ENCODE assay signal across 8 mouse cellular contexts in genomic region chr9:109096251-109096661, GRCm38 (mm10). TPM values are rescaled to one million over a fixed set of nuclear protein-coding genes. Genes with fewer than 3 reads are reported as not detected.
DNase-seq lines count a peak whose midpoint lies in the region; ATAC-seq and TF ChIP-seq lines count a peak whose summit lies in the region.

No protein-coding gene starts in this region.

- intact Hi-C loops in heart, postnatal 10 days (cut with DNase I): no loop called here
- intact Hi-C loops in gastrocnemius, postnatal 36 days (cut with DNase I): no loop called here

- DNase-seq in adrenal gland, postnatal 10 days: peak; percentile 52
- no peak for DNase-seq in adrenal gland, postnatal 4 days (ENCODE audit: low spot score in 2 of 2)
- DNase-seq in lung, postnatal 14 days: no peak
- DNase-seq in heart, postnatal 10 days: peak; percentile 45 to 52
- DNase-seq in lung, postnatal 0 days (ENCODE audit: low spot score): peak; percentile 37
- no peak for DNase-seq in gastrocnemius, postnatal 36 days
- DNase-seq in thymus, postnatal 25 days: no peak

- H3K27ac ChIP-seq in lung, embryonic 16.5 days (ENCODE audit: low read length): peak overlapping the region; percentile 99
- H3K27ac ChIP-seq in lung, postnatal 0 days (ENCODE audit: low read length): peak overlapping the region; percentile 97

- peak overlapping the region; percentile 97 for H3K9ac ChIP-seq in lung, embryonic 16.5 days (ENCODE audit: low read length)
- peak overlapping the region; percentile 75 for H3K9ac ChIP-seq in lung, postnatal 0 days (replicated peaks; ENCODE audit: low read depth)

- H3K4me1 ChIP-seq in lung, embryonic 16.5 days (replicated peaks; ENCODE audit: control insufficient read depth, insufficient read depth, low read length): peaks cover 59% of the 10 kb centered on the region
- H3K4me1 ChIP-seq in lung, postnatal 0 days (ENCODE audit: insufficient read depth, low read depth, low read length): peaks cover 9% of the 10 kb centered on the region; the same call in 1 of the 2 replicates

- TF ChIP-seq EP300 in lung, postnatal 0 days (IDR thresholded peaks at IDR 0.05): no peak

- peaks cover 12% of the 10 kb centered on the region for H3K36me3 ChIP-seq in lung, embryonic 16.5 days (ENCODE audit: control insufficient read depth, insufficient read depth, low read length)
- H3K36me3 ChIP-seq in lung, postnatal 0 days (ENCODE audit: insufficient read depth, low read length): no peaks in the 10 kb centered on the region

- no peak for ATAC-seq in lung, embryonic 16.5 days (ENCODE audit: low read depth)
- ATAC-seq in lung, postnatal 0 days: no peak

- H3K4me3 ChIP-seq in lung, embryonic 16.5 days (ENCODE audit: low read length): peak overlapping the region; percentile 86
- peak overlapping the region; percentile 75 for H3K4me3 ChIP-seq in lung, postnatal 0 days (ENCODE audit: low read depth, low read length)

- H3K4me2 ChIP-seq in lung, embryonic 16.5 days (ENCODE audit: low read depth, low read length): peak overlapping the region; percentile 87
- H3K4me2 ChIP-seq in lung, postnatal 0 days (replicated peaks; ENCODE audit: low read depth, low read length): peak overlapping the region; percentile 74

- no peak for TF ChIP-seq CTCF in lung, postnatal 0 days (IDR thresholded peaks at IDR 0.05)

- 19% methylated on average over 9 of the region's 9 CpGs for WGBS in lung, embryonic 16.5 days
- WGBS in lung, postnatal 0 days: 22% methylated on average over 9 of the region's 9 CpGs

- no peaks in the 10 kb centered on the region for H3K9me3 ChIP-seq in lung, embryonic 16.5 days (ENCODE audit: control insufficient read depth, low read length)
- H3K9me3 ChIP-seq in lung, postnatal 0 days (ENCODE audit: low read length): no peaks in the 10 kb centered on the region

- no peaks in the 10 kb centered on the region for H3K27me3 ChIP-seq in lung, embryonic 16.5 days (ENCODE audit: control insufficient read depth, insufficient read depth, low read depth, low read length)
- H3K27me3 ChIP-seq in lung, postnatal 0 days (replicated peaks; ENCODE audit: insufficient read depth, low read length): no peaks in the 10 kb centered on the region

RNA-seq across cellular contexts. Expression of gene Plxnb1, which starts 1.1 kb away (rescaled TPM):
- total RNA-seq in adrenal gland, postnatal 10 days (2021): 10 to 100 TPM; 46.9 to 69.6 TPM
- total RNA-seq in adrenal gland, postnatal 4 days (2021): 100 to 1,000 TPM; 152 to 161 TPM
- 17.4 and 18.6 TPM in 2 replicates for polyA plus RNA-seq in lung, embryonic 16.5 days (2015; fragmentation: Nextera tagmentation; extraction: Ambion mirVana)
- 10 to 100 TPM; 23.8 to 28.3 TPM for total RNA-seq in heart, postnatal 10 days (2021)
- polyA plus RNA-seq in lung, postnatal 0 days (2015; fragmentation: Nextera tagmentation; extraction: Ambion mirVana): 8.8 and 10.0 TPM in 2 replicates
- under 1 TPM; 0.64 to 0.99 TPM for total RNA-seq in gastrocnemius, postnatal 36 days (2021)

RNA-seq across cellular contexts. Expression of gene Tma7, which starts 13.9 kb away (rescaled TPM):
- 100 to 1,000 TPM; 336 to 351 TPM for total RNA-seq in adrenal gland, postnatal 10 days (2021)
- total RNA-seq in adrenal gland, postnatal 4 days (2021): 100 to 1,000 TPM; 375 to 399 TPM
- polyA plus RNA-seq in lung, embryonic 16.5 days (2015; fragmentation: Nextera tagmentation; extraction: Ambion mirVana): 524 and 545 TPM in 2 replicates
- 100 to 1,000 TPM; 272 to 274 TPM for total RNA-seq in heart, postnatal 10 days (2021)
- polyA plus RNA-seq in lung, postnatal 0 days (2015; fragmentation: Nextera tagmentation; extraction: Ambion mirVana): 375 and 393 TPM in 2 replicates
- 100 to 1,000 TPM; 245 to 268 TPM for total RNA-seq in gastrocnemius, postnatal 36 days (2021)

RNA-seq across cellular contexts. Expression of gene Ccdc51, which starts 14.0 kb away (rescaled TPM):
- total RNA-seq in adrenal gland, postnatal 10 days (2021): 10 to 100 TPM; 15.7 to 19.4 TPM
- 10 to 100 TPM; 17.3 to 18.5 TPM for total RNA-seq in adrenal gland, postnatal 4 days (2021)
- 11.2 and 13.1 TPM in 2 replicates for polyA plus RNA-seq in lung, embryonic 16.5 days (2015; fragmentation: Nextera tagmentation; extraction: Ambion mirVana)
- total RNA-seq in heart, postnatal 10 days (2021): 10 to 100 TPM; 10.3 to 12.4 TPM
- polyA plus RNA-seq in lung, postnatal 0 days (2015; fragmentation: Nextera tagmentation; extraction: Ambion mirVana): 6.8 and 7.2 TPM in 2 replicates
- 1 to 10 TPM; 5.9 to 6.6 TPM for total RNA-seq in gastrocnemius, postnatal 36 days (2021)

RNA-seq across cellular contexts. Expression of gene Atrip, which starts 22.3 kb away (rescaled TPM):
- total RNA-seq in adrenal gland, postnatal 10 days (2021): 10 to 100 TPM; 13.8 to 14.2 TPM
- 10 to 100 TPM; 20.7 to 21.3 TPM for total RNA-seq in adrenal gland, postnatal 4 days (2021)
- 22.8 and 24.7 TPM in 2 replicates for polyA plus RNA-seq in lung, embryonic 16.5 days (2015; fragmentation: Nextera tagmentation; extraction: Ambion mirVana)
- total RNA-seq in heart, postnatal 10 days (2021): 10 to 100 TPM in 1 of 2 experiments, 1 to 10 TPM in 1; 9.2 to 10.4 TPM
- 11.4 and 12.6 TPM in 2 replicates for polyA plus RNA-seq in lung, postnatal 0 days (2015; fragmentation: Nextera tagmentation; extraction: Ambion mirVana)
- total RNA-seq in gastrocnemius, postnatal 36 days (2021): 1 to 10 TPM; 7.8 to 8.3 TPM

RNA-seq across cellular contexts. Expression of gene Trex1, which starts 36.7 kb away (rescaled TPM):
- total RNA-seq in adrenal gland, postnatal 10 days (2021): 10 to 100 TPM; 14.0 to 15.9 TPM
- 10 to 100 TPM; 21.6 to 23.6 TPM for total RNA-seq in adrenal gland, postnatal 4 days (2021)
- polyA plus RNA-seq in lung, embryonic 16.5 days (2015; fragmentation: Nextera tagmentation; extraction: Ambion mirVana): 12.1 and 13.2 TPM in 2 replicates
- total RNA-seq in heart, postnatal 10 days (2021): 10 to 100 TPM in 1 of 2 experiments, 1 to 10 TPM in 1; 9.8 to 12.2 TPM
- polyA plus RNA-seq in lung, postnatal 0 days (2015; fragmentation: Nextera tagmentation; extraction: Ambion mirVana): 19.3 and 20.9 TPM in 2 replicates
- 10 to 100 TPM; 11.6 to 11.8 TPM for total RNA-seq in gastrocnemius, postnatal 36 days (2021)

Comparison
In these comparisons a context has a peak if more than half of its experiments do, and no peak if none do; other contexts are left out.
1. DNase-seq: peak in adrenal gland, postnatal 10 days (single experiment), heart, postnatal 10 days (2 of 2) and lung, postnatal 0 days (single experiment); none in adrenal gland, postnatal 4 days (0 of 2), lung, postnatal 14 days (single experiment), gastrocnemius, postnatal 36 days (0 of 2) and thymus, postnatal 25 days (single experiment).
2. RNA of gene Plxnb1, which starts 1.1 kb away (total RNA-seq): 152 to 161 TPM in adrenal gland, postnatal 4 days, 46.9 to 69.6 TPM in adrenal gland, postnatal 10 days and 23.8 to 28.3 TPM in heart, postnatal 10 days; 0.64 to 0.99 TPM in gastrocnemius, postnatal 36 days; every median in the first group is over 10 times any median in the second.